Mouse (Mus musculus) hindbrain, embryonic 15.5 days (tissue): ENCODE measurements around the gene Tnik. TPM values are rescaled to one million over a fixed set of nuclear protein-coding genes. Genes with fewer than 3 reads are reported as not detected.

Experiments
- ATAC-seq: fragments of 200-750 bp; cut with Nextera tagmentation; 2 replicates; pipeline ENCODE4 v1.8.0; 2017; ENCODE audit warnings: low read depth, moderate number of reproducible peaks, moderate TSS enrichment; ENCODE audit not compliant: low FRiP score
- H3K27ac ChIP-seq: fragments of 300-500 bp; sonication (generic); replicated peaks from 2 replicates; pipeline ENCODE4 v1.5.1; 2015; ENCODE audit warnings: mild to moderate bottlenecking, inconsistent platforms
- H3K27me3 ChIP-seq: fragments of 300-500 bp; sonication (generic); 2 replicates; pipeline ENCODE4 v1.6.1; 2015; ENCODE audit warnings: control low read depth, inconsistent platforms
- H3K36me3 ChIP-seq: fragments of 300-500 bp; sonication (generic); 2 replicates; pipeline ENCODE4 v1.6.1; 2015; ENCODE audit warnings: control low read depth, inconsistent platforms
- H3K4me1 ChIP-seq: fragments of 300-500 bp; sonication (generic); replicated peaks from 2 replicates; pipeline ENCODE4 v1.6.1; 2015; ENCODE audit warnings: control low read depth, inconsistent platforms
- H3K4me2 ChIP-seq: fragments of 300-500 bp; sonication (generic); 2 replicates; pipeline ENCODE4 v1.6.1; 2015; ENCODE audit warnings: moderate library complexity, mild to moderate bottlenecking, inconsistent platforms
- H3K4me3 ChIP-seq: fragments of 300-500 bp; sonication (generic); 2 replicates; pipeline ENCODE4 v1.5.1; 2015; ENCODE audit warnings: mild to moderate bottlenecking, inconsistent platforms
- H3K9ac ChIP-seq: fragments of 300-500 bp; sonication (generic); 2 replicates; pipeline ENCODE4 v1.6.1; 2015; ENCODE audit warnings: inconsistent platforms
- H3K9me3 ChIP-seq: fragments of 300-500 bp; sonication (generic); 2 replicates; pipeline ENCODE4 v1.6.1; 2016; ENCODE audit warnings: control low read depth, inconsistent platforms
- WGBS: fragments of 180-500 bp; shearing (Covaris S2); methylation state at CpG from one replicate; pipeline ENCODE4 v1.1.7; 2015; 5-methylcytosine and 5-hydroxymethylcytosine counted together
- polyA plus RNA-seq: library from polyadenylated mRNA; unstranded; fragments of >200 nt; fragmentation: Nextera tagmentation; extraction: Ambion mirVana; gene quantifications from 2 replicates; pipeline ENCODE4 v1.2.1, GENCODE M21; 2015

Gene Tnik
- polyA plus RNA-seq, 1 experiment from 2014 or later, result 66.1 TPM

DNA sequence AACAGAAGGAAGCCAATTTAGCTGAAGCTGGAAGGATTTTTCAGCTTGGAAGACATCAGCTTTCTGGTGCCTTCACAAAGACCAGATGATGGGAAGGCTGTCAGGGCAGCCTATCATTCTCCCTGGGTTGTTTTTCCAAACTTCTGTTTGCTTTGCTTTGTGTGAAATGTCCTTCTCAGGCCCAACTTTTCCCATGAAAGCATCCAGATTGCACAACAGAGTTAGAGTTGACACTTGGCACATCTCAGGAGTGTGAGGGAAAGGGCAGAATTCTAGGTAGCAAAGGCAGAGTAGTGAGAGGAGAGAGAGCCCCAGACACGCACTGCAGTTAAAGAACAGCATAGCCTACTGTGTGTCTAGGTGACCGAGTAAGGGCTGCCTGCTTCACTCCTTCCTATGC, 194.5 kb downstream of the Tnik start:
- ATAC-seq, result no peak
- Histone ChIP-seq H3K27ac (no peak overlapping the region), H3K9ac (no peak overlapping the region), H3K36me3 (no peaks in the 10 kb centered on the region), H3K27me3 (no peaks in the 10 kb centered on the region), H3K4me3 (no peak overlapping the region), H3K9me3 (no peaks in the 10 kb centered on the region), H3K4me2 (no peak overlapping the region), H3K4me1 (no peaks in the 10 kb centered on the region)
- WGBS, result 87% methylated on average over 2 of the region's 2 CpGs

DNA sequence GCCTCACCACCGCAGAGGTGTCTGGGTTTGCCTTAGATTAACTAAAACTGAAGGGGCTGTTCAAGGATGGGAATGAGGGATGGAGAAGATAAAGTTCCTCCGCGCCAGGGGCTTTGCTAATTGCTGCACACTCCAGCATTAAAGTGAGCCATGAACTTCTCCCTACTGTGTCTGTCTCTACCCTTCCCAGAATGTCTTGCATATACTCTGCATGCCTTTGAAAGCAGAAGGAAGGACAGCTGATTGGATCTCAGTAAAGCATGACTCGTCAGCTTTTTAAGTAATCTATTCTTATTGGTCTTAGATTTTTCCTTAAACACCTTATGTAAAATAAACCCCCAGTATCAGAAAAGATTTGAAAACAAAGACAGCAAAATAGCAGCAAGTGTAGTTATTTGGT, 203.7 kb downstream of the Tnik start:
- ATAC-seq, result no peak
- WGBS, result 87% methylated on average over 4 of the region's 4 CpGs

DNA sequence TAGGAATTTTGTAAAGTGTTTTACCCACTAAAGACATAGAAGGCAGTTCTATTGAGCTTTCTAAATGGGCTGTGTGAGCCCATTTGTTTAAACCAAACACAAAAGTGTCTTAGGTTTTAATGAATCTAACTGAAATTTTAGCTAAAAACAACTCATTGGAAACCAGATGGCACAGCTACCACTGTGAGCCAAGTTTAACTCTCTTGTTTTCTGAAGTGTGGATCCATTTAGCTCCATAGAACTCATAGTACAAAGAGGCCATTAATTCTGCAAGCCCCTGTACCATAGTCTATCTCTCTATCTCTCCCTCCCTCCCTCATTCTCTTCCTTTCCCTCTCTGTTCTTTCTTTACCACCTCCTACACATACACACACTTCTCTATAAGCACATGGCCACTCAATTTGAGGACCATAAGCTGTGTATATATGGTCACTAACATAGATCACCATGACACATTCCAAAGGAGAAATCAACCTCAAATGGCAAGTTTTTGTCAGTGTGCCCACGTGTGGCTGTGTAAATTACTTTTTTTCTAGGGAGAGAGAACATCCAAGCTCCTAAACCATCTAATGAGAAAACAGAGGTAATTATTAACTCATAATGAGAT, 204.2 kb downstream of the Tnik start:
- H3K36me3 ChIP-seq, result no peaks in the 10 kb centered on the region
- no peak overlapping the region for H3K27ac ChIP-seq
- no peaks in the 10 kb centered on the region for H3K27me3 ChIP-seq
- WGBS, result 52% methylated on average over 1 of the region's 1 CpGs
- no peaks in the 10 kb centered on the region for H3K9me3 ChIP-seq
- H3K9ac ChIP-seq, result no peak overlapping the region
- H3K4me1 ChIP-seq, result peaks cover 5% of the 10 kb centered on the region; the same call in 1 of the 2 replicates
- no peak overlapping the region for H3K4me2 ChIP-seq
- ATAC-seq, result no peak
- H3K4me3 ChIP-seq, result no peak overlapping the region

More for the DNA sequence above, 203.7 kb downstream of the Tnik start:
- H3K36me3 ChIP-seq, result no peaks in the 10 kb centered on the region
- no peak overlapping the region for H3K27ac ChIP-seq
- no peak overlapping the region for H3K9ac ChIP-seq
- H3K27me3 ChIP-seq, result no peaks in the 10 kb centered on the region
- no peaks in the 10 kb centered on the region for H3K9me3 ChIP-seq
- H3K4me3 ChIP-seq, result no peak overlapping the region
- H3K4me2 ChIP-seq, result no peak overlapping the region
- H3K4me1 ChIP-seq, result peaks cover 5% of the 10 kb centered on the region; the same call in 1 of the 2 replicates

DNA sequence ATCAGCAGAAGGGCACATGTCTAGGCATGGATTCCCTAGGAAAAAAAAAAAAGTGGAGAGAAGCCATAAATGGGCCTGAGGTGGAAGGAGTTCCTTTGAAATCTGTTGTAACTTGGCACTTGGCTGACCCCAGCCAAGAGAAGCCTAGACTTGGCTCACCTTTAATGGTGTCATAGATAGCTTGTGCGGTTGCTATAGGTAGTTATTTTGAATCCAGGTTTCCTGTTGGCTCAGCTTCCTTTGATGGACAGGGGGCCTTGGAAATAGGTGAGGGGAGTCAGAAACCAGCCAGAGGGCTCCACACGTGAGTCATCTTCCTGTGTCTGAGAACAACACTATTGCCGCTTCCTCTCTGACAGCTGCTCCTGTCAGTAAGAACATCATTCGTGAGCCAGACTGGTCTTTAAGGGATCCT, 204.9 kb downstream of the Tnik start:
- H3K27ac ChIP-seq, result no peak overlapping the region

DNA sequence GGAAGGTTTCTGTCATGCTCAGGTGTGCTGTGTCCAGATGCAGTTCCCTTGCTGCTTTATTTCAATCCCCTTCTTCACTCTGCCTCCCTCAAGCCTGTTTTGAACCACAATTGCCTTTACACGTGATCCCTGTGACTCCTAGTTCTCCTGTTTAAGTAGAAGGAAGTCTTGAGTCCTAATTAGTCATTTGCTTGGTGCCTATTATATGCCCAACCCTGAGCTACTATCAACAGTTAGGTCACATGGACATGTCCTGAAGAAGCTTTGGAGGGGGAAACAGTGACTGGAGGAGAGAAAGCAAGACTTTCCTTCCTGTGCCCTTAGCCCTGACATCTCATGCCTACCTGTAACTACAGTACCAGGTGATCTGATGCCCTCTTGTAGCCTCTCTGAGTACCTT, 210.4 kb downstream of the Tnik start:
- H3K27ac ChIP-seq, result no peak overlapping the region
- no peaks in the 10 kb centered on the region for H3K36me3 ChIP-seq
- no peaks in the 10 kb centered on the region for H3K9me3 ChIP-seq
- H3K4me1 ChIP-seq, result peaks cover 6% of the 10 kb centered on the region
- no peak overlapping the region for H3K4me3 ChIP-seq
- H3K4me2 ChIP-seq, result no peak overlapping the region
- 73% methylated on average over 1 of the region's 1 CpGs for WGBS
- no peak for ATAC-seq
- H3K27me3 ChIP-seq, result no peaks in the 10 kb centered on the region
- H3K9ac ChIP-seq, result no peak overlapping the region

More for the DNA sequence above, 204.9 kb downstream of the Tnik start:
- peaks cover 5% of the 10 kb centered on the region; the same call in 1 of the 2 replicates for H3K4me1 ChIP-seq
- no peaks in the 10 kb centered on the region for H3K9me3 ChIP-seq
- no peak overlapping the region for H3K4me2 ChIP-seq
- H3K36me3 ChIP-seq, result no peaks in the 10 kb centered on the region
- 59% methylated on average over 4 of the region's 4 CpGs for WGBS
- no peak for ATAC-seq
- no peaks in the 10 kb centered on the region for H3K27me3 ChIP-seq
- H3K9ac ChIP-seq, result no peak overlapping the region
- H3K4me3 ChIP-seq, result no peak overlapping the region

DNA sequence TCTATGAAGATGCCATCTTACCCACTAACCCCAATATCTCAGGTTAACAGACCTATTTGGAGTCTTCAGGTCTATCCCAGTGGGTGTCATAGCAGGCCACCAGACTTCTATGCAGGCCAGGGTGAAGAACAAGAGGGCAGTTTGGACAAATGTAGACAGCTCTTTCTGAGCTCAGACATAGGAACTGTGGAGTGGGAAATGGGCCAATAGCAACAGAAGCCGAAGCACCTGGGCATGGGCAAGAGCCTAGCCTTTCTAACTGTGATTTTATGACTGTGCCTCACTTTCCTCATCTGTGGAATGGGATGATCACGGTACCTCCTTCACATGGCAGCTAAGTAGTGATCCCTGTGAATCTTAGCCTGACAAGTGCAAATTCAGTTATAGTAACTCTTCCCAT, 214.4 kb downstream of the Tnik start:
- no peaks in the 10 kb centered on the region for H3K27me3 ChIP-seq
- no peak for ATAC-seq
- 90% methylated on average over 2 of the region's 2 CpGs for WGBS

DNA sequence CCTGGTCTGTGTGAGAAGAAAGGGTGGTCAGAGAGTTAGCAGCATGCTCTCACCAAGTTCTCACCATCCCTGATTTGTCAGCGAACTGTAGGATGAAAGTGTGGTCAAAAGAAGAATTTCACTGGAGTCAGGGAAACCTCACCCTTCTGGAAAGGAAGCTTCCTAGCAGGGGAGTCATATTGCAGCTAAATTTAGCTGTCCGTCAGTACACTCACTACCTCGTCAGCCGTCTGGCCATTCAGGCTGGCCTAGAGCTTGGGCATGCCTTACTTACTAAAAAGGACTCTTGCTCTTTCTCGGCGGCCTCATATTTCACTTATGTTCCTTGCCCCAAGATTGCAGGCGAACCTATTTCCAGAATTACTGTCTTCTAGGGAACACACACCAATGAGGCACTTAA, 222.7 kb downstream of the Tnik start:
- 85% methylated on average over 7 of the region's 7 CpGs for WGBS

More for the DNA sequence above, 214.4 kb downstream of the Tnik start:
- peaks cover 23% of the 10 kb centered on the region for H3K4me1 ChIP-seq
- H3K36me3 ChIP-seq, result no peaks in the 10 kb centered on the region
- no peak overlapping the region for H3K27ac ChIP-seq
- no peak overlapping the region for H3K4me3 ChIP-seq
- H3K9ac ChIP-seq, result no peak overlapping the region
- H3K9me3 ChIP-seq, result no peaks in the 10 kb centered on the region
- no peak overlapping the region for H3K4me2 ChIP-seq

DNA sequence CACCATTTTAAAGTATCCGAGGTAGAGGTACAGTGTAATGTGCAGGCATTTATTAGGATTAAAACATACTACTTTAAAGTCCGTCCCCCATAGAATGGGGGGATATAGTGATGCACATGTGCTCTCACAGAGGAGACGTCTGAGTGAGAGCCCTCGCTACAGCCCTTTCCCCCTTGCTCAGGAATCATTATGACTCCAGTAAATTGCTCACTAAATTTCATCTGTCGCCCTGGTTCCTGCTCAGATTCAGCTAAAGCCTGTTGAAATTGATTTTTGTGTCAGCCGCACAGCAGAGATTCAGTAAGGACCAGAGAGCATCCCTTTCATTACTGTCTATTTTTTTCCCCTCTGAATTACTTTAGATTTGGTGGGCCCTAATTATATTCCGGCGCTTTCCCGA, 224.4 kb downstream of the Tnik start:
- H3K4me2 ChIP-seq, result no peak overlapping the region
- H3K36me3 ChIP-seq, result peaks cover 7% of the 10 kb centered on the region; the same call in 1 of the 2 replicates
- peak; percentile 53; the same call in 1 of the 2 replicates for ATAC-seq
- H3K4me1 ChIP-seq, result peaks cover 37% of the 10 kb centered on the region
- H3K4me3 ChIP-seq, result no peak overlapping the region
- WGBS, result 51% methylated on average over 9 of the region's 9 CpGs
- peak overlapping the region; percentile 71 for H3K27ac ChIP-seq
- no peaks in the 10 kb centered on the region for H3K9me3 ChIP-seq
- no peaks in the 10 kb centered on the region for H3K27me3 ChIP-seq
- H3K9ac ChIP-seq, result no peak overlapping the region

More for the DNA sequence above, 222.7 kb downstream of the Tnik start:
- H3K27ac ChIP-seq, result no peak overlapping the region
- no peaks in the 10 kb centered on the region for H3K9me3 ChIP-seq
- no peak overlapping the region for H3K4me3 ChIP-seq
- no peak overlapping the region for H3K9ac ChIP-seq
- ATAC-seq, result no peak
- H3K36me3 ChIP-seq, result peaks cover 7% of the 10 kb centered on the region; the same call in 1 of the 2 replicates
- no peaks in the 10 kb centered on the region for H3K27me3 ChIP-seq
- peaks cover 21% of the 10 kb centered on the region for H3K4me1 ChIP-seq
- no peak overlapping the region for H3K4me2 ChIP-seq

DNA sequence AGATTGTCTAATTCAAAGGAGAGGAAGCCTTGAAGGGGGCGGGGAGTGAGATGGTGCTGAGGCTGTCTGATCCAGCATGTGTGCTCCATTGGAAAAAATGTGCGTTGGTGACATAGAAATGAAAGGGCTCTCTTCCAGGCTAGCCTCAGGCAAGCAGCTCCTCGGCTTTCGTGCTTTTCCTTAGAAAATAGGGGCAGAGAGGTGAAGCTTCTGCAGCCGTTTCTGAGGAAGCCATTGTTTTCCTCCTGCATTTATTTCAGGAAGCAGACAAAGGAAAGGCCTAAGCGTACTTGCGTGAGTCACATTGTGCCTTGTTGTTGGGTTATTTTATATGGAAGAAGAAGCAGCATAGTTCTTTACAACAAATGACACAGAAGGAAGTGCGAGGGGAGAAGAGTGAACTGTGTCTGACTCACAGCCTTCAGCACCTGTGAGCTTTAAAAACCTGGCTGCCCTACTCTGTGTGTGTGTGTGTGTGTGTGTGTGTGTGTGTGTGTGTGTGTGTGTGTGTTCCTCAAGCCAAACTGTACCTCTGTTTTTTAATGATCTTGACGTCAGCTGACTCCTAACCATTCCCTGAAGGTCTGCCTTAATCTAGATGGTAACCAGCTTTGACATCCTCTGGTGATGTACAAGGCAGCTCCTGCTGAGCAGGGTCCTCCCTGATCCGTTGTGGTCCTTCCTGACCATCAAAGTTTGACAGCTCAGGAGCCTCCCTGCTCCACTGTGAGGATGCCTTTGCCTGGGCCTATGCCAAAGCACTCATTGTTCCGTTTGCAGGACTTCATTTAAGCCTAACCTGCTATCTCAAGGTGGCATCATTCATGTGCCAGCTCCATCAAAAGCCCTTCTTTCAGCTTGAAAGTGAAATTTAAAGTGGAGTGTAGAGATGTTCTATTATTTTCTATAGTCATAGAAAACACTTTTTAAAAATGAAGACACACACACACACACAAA, 228.3 kb downstream of the Tnik start:
- peaks cover 33% of the 10 kb centered on the region for H3K4me1 ChIP-seq
- 18% methylated on average over 11 of the region's 11 CpGs for WGBS
- H3K9me3 ChIP-seq, result no peaks in the 10 kb centered on the region
- H3K4me3 ChIP-seq, result no peak overlapping the region
- no peak overlapping the region for H3K9ac ChIP-seq
- no peaks in the 10 kb centered on the region for H3K27me3 ChIP-seq
- peaks cover 11% of the 10 kb centered on the region; the same call in 1 of the 2 replicates for H3K36me3 ChIP-seq
- peak overlapping the region; percentile 71 for H3K27ac ChIP-seq
- H3K4me2 ChIP-seq, result peak overlapping the region; percentile 3; the same call in 1 of the 2 replicates
- 0 out of 2 replicates have a peak, but pooled peaks have one; percentile 27 for ATAC-seq

DNA sequence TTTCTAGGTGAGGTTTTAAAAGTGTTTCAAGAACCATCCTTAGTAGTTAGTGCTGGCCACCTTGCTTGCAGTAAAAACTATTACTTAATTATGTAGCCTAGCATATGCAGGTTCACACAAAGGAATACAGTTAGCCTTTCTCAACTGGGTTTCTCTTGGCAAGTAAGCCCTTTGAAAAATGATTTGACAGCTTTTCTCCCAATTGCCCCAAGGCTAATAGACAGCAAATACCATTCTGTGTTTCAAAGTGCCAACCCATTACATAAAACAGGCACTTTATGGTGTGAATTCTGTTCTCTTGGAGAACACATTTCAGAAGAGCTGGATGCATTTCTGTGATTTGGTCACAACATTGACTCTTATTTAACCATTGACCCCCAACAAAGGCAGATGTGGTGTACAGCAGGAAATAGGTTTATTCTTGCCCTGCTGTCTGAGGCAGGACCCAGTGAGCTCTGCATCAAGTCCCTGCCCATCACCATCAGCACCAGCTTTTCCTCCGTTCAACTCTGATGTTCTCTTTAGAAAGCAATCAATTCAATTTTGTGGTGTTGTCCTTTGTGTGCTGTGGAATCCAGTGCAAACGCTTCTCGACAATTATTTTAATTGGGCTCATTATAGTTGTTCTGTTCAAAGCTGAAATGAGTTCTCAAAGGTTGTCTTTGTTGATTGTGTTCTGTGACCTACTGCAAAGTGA, 233.9 kb downstream of the Tnik start:
- Histone ChIP-seq H3K4me2 (no peak overlapping the region), H3K9ac (no peak overlapping the region), H3K27me3 (no peaks in the 10 kb centered on the region), H3K4me3 (no peak overlapping the region), H3K9me3 (no peaks in the 10 kb centered on the region), H3K36me3 (0 out of 2 replicates have a peak, but pooled peaks cover 6% of the 10 kb centered on the region), H3K27ac (no peak overlapping the region), H3K4me1 (peaks cover 8% of the 10 kb centered on the region; the same call in 1 of the 2 replicates)
- WGBS, result 40% methylated on average over 3 of the region's 3 CpGs
- ATAC-seq, result no peak

DNA sequence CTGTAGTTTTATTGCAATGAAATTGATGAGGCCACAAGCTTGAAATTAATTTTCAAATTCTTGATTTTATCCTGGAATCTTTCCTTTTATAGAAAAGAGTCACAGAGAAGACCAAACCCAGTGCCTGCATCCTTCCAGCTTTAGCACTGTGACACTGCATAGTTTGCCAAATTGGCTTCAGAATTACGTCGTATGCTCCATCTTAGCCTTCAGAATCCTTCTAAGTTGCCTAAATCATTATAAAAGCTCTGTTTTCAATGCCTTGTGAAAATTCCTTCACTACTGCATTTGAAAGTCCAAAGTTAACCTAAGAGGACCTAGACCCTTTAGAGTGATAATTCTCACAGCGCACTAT, 234.5 kb downstream of the Tnik start:
- 92% methylated on average over 3 of the region's 3 CpGs for WGBS

More for the DNA sequence above, 234.5 kb downstream of the Tnik start:
- Histone ChIP-seq H3K4me2 (no peak overlapping the region), H3K27ac (no peak overlapping the region), H3K9me3 (no peaks in the 10 kb centered on the region), H3K36me3 (0 out of 2 replicates have a peak, but pooled peaks cover 6% of the 10 kb centered on the region), H3K9ac (no peak overlapping the region), H3K4me1 (peaks cover 3% of the 10 kb centered on the region; the same call in 1 of the 2 replicates), H3K4me3 (no peak overlapping the region), H3K27me3 (no peaks in the 10 kb centered on the region)
- no peak for ATAC-seq
